Mouse (Mus musculus): ENCODE measurements at regions not wholly inside any gene's neighbourhood (a gene's known extent, or its start where the extent isn't known, plus 50 kb on each side); places are given as distances from the start of the nearest gene placed in this dataset.

- TF ChIP-seq POLR2A (IDR thresholded peaks at IDR 0.05; ENCODE audit: insufficient read depth, low read depth, low read length) (no peak), EP300 (IDR thresholded peaks at IDR 0.05; ENCODE audit: insufficient read depth, low read depth, low read length) (no peak), CTCF (IDR thresholded peaks at IDR 0.05) (no peak)
Observed at GRCm38 (mm10) chr4:87712286-87712685, 320.9 kb downstream of the Mllt3 start.
